Mouse (Mus musculus) adrenal gland (tissue): Measurements from ENCODE around the gene Fam169b.

Source experiments
- intact Hi-C: fragments of 180-260 bp; cut with DNase I; formaldehyde crosslinking; loops from one replicate; pipeline ENCODE4 v1.15.1; 2025

Gene Fam169b

DNA sequence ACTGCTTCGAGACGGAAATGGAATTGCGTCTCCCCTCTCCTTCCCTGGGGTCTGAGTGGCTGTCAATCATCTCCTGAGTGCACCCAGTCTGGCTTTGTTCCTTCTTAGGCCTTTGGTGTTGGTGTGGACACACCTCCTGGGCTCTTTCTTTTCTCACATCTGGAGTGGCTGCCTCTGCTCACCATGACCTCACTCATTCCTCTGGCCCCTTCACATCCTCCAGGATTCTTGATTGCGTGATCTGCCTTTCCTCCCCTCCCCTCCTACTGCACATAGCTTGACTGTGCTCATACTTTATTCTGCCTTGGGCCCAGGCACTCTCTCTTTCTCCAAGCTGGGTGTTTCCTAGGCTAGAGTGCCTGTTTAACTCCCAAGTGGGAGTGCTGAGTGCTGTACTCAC, 41.4 kb downstream of the Fam169b start:
- intact Hi-C loops: no loop called here

DNA sequence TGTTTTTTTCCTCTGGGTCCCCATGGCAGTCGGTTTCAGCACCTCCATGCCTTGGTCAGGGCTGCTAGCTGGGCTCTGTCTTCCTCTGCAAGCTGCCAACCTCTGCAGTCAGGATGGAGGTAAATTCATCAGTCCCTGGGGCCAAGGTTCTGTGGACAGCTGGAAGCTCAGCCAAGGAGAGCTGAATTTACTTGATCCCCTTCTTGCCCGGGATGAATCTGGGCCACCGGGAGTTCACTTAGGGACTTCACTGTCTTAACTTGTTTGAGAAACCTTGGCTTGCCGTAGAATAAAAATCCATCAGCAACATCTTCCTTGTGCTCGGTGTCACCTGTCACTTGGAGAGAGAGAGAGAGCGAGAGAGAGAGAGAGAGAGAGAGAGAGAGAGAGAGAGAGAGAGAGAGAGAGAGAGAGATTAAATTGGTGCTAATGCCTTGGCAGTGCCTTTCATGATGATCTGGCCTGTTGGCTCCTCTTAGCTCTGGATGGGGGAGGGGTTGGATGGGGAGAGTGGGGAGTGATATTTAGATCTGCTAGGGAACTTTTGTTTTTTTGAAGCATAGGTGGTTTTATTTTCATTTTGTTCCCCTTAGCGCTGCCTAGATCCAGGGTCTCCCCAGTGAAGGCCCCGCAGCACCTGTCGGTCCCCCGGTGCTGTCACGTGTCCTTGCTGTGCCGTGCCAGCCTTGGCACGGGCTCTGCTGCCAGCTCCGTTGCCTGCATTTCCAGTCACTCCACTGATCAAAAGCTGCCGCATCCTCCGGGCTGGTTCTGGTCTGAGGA, 44.6 kb downstream of the Fam169b start:
- intact Hi-C loops: no loop called here

DNA sequence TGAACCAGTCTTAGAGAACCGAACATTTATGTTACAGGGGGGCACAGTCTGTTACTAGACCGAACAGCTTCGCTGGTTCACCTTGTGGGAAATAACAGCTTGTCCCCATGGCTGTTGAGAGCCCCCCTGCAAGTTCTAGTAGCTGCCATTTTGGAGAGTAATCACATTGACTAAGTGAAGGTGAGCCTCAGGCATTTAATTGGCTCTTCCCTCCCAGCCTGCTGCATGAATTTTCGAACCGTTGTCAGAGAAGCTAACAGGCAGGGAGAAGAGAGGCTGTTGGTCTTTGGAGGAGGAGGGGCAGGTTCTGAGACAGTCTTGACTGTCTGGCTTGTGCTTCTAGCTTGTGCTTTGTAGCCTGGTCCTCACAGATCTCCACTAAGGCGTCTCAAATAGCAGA, 45.3 kb downstream of the Fam169b start:
- intact Hi-C loops: no loop called here

DNA sequence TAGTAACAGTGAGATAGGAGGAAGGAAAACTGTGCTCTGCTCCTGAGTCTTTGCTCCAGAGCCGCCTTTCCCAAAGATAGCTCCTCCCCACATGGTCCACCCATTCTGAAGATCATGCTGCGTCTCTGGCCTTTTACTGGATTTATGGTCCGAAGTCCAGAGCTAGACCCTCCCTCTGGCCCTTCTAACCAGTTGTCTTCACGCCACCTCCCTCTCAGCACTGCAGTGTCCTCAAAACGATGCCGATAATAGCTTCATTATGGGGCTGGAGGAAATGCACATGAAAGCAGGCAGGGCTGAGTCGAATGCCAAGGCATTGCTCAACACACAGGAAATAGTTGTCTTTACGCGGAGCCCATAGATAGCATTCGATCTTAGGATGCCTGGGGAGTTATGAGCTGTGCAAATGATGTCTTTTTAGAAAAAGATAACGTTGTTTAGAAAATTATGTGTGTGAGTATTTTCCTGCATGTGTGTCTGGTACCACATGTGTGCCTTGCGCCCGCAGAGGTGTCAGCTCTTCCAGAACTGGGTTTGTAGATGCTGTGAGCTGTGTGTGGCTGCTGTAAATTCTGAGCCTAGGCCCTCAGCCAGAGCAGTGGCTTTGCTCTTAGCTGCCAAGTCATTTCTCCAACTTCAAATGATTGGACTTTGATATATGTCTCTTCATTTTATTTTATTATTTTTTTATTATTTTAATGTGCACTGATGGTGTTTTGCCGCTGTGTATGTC, 46.6 kb downstream of the Fam169b start:
- intact Hi-C loops: no loop called here

DNA sequence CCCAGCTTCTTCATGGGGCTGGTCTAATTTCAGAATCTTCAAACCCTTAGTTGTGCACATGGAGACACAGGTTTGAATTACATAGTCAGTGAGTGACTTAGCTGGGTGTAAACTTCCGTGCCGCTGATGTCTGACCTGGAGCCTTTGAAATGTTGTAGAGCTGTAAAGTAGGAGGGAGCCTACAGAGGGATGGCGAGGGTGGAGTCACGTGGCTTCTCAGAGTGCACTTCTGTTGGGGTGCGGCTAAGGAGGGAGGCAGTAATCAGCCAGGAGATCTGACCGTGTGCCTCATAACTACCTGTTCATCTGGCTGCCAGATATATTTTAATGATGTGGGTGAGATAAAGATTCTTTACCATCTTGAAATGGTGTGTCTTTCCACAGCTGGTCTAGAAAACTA, 49.4 kb downstream of the Fam169b start:
- intact Hi-C loops: no loop called here

DNA sequence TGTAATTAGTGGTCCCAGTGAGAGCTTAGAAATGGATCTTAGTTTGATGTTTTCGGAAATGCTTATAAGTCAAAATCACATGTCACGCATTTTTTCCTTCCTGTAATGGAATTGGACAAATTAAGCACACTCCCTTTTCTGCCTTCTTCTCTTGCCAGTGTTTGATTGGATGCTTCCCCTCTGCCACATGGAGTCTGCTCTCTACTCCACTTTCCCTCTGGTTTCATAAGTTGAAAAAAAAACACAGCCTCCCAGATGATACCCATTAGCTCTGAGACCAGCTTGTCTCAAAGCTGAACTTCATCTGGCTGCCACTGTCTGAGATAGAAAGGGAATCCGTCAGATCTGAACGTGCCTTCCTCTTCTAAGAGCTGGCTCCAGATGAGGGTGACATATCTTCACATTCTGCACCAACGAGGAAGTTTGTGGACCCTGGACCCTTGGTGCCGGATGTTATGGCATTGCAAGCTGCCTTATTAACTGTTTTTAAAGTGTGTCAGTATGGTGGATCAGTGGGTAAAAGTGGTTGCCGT, 52.6 kb downstream of the Fam169b start:
- intact Hi-C loops: no loop called here

DNA sequence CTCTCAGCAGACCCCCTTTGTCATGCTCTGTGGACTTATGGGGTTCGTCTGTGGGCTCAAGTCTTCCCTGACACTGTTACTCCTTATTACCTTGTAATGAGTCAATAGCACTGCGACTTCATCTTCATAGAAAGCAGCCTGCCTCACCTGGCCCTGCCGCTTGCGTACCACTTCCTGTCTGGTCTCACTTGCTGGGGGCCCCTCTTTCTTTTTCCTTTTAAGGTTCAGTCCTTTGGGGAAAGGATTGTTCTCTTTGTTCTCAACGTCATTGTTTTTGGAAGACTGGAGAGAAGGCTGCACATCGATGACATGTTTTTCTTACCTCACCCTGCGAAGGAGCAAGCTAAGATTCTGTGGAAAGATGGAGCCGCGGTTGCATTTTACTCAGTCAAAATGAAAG, 55.4 kb downstream of the Fam169b start:
- intact Hi-C loops: no loop called here

DNA sequence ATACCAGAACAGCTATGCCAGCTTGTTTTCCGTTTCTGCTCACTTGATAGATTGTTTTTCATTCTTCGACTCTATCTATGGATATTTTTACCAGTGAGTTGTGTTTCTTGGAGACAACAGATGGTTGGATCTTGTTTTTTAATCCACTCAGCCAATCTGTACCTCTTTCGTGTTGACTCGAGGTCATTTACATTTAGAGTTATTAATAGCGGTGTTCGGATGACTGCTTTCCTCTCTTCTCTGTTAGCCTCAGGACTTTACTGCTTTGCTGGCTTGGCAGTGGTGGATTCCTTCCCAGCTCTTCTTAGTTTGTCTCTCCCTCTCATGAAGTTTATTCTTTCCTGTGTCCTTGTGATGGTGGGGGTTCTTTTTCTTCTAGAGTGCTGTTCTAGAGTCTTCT, 59.2 kb downstream of the Fam169b start:
- intact Hi-C loops: no loop called here

DNA sequence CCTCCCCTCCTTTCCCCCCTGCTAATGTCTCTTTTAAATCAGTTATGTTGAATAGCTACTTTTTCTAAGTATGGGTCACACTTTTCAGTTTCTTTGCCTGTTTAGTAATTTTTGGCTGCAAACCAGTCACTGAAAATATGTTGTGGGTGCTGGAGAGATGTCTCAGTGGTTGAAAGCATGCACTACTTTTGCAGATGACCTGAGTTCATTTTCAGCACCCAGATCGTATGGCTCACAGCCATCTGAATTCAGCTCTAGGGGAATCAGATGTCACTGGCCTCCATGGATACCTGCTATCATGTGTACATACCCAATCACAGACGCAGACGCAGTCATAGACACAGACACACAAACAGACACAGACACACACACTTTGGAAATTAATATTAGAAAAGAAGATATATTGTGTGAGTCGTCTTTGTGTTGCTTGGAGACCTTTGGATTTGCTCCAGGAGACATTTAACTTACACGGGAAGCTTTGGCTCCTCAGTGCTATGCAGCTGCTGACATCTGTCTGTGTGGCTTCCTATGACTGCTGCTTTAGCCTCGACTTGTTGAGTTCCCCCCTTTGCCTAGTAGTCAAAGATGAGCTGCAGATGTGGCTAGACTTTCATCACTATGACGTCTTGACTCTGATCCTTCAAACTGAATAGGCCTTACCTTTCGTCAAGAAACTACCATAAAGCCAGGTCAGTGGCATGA, 63.6 kb downstream of the Fam169b start:
- intact Hi-C loops: no loop called here

DNA sequence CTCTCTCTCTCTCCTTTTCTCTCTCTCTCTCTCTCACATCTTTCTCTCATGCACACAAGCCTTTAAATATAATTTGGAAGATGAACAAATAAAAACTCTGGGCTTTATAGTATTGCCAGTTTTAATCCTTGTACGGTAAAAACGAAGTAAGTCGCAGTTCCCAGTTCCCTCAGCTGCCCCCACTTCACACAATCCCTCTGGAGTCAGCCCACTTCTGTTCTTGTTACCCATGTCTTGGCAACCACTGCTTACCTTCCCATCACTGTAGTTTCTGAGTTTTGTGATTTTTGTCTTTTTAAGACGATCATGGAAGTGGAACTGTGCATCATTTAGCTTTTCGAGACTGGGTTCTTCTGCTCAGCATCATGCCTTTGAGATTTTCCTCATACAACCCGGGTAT, 65.0 kb downstream of the Fam169b start:
- intact Hi-C loops: no loop called here

DNA sequence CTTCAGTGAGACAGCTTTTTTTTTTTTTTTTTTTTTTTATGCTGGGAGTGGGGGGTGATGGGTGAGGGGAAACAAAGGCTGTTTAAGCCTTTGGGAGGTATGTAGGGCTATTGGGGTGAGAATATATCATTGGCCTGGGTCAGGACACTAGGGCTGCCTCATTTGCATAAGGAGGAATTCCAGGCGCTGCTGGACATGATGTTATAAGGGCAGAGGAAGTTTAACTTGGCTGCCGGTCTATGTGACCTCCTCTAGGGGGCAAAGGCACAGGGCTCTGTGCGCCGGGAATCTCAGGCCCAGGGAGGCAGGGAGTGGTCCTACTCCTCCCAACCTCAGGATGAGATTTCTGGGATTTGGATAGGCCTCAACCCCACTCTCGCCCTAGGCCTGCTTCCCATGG, 70.9 kb downstream of the Fam169b start:
- intact Hi-C loops: no loop called here

DNA sequence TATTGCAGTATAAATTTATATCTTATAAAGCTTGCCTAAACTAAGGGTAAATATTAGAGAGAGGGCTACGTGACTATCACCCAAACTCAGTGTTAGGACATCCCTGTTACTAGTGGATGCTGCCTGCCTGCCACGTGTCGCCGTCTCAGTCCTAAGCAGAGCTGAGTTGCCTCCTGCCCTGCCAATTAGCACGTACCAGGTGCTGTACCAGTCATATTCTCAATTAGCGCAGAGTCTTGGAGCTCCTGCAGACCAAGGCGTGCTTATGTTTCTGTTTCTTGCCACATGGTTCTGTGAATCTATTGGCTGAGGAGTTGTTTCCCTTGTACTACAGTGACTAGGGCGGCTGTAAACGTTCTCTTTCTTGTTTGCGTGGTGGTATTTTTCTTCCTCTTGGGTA, 72.3 kb downstream of the Fam169b start:
- intact Hi-C loops: no loop called here

DNA sequence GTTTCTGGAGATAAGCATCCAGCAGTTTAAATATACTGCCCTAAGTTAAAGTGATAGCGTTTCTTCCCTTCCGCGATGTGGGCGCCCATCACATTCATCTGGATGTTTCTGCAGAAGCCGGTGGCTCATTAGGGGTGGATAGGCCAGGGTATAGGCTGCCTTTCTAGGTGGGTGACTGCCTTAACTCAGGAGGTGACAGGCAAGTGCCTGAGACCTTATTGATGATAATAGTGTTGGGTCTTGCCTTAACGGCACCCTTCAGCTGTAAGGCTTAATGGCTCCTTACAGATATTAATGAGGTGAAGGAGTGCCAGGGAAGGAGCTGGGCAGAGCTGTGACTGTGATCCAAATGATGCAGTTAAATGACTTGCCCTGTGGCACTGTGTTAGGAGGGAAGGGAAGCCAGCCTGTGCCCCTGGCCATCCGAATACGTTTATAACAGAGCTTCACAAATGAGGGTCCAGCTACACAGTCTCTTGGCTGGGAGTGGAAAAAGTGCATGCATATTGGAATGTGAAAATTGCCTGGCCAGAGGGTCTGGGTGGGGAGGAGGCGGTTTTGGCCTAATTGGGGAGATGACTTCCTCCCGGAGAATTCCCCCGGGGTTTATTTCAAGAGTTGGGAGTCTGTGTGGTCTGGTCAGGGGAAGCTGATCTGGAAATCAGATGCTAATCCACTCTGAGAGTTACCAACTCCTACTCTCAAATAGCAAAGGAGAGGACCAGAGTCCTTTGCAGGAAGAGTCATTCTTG, 81.9 kb downstream of the Fam169b start:
- intact Hi-C loops: loop anchor here (5.0 kb wide), 1 partner anchor 568 kb away; no protein-coding TSS in a partner anchor

DNA sequence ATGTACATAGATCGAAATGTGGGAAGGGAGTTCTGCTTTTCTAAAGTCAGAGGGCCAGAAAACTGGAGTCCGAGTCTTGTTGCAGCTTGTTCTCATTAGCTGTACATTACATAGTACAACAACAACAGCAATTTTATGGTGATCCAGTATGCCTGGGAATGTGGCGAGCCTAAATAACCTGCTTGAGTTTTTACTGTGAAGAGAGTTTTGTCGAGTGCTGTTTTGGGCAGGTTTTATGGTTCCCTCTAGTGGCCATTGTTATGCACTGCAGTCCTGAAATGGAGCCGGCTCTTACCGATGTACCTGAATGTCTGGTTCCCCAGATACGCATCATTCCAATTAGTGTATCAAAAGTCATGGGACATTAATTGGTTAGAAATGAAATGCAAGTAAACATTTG, 83.8 kb downstream of the Fam169b start:
- intact Hi-C loops: loop anchor here (5.0 kb wide), 1 partner anchor 570 kb away; no protein-coding TSS in a partner anchor

DNA sequence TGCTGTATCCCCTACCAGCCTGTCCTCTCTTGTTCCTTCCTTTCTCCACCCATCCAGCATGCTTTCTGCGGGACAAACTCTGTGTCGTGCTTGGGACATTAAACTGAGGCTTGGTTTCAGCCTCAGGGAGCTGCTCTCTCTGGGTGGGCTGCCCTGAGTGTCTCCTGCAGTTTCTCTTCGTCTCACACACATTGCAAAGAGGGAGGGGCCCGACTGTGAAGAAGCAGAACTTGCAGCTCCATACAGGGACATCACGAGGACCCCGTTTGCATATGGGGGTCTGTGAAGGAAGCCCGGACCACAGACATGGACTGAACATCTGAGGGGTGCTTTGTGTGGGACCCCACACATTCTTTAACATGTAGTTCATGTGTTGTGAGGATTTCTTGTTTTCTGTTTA, 89.0 kb downstream of the Fam169b start:
- intact Hi-C loops: no loop called here

DNA sequence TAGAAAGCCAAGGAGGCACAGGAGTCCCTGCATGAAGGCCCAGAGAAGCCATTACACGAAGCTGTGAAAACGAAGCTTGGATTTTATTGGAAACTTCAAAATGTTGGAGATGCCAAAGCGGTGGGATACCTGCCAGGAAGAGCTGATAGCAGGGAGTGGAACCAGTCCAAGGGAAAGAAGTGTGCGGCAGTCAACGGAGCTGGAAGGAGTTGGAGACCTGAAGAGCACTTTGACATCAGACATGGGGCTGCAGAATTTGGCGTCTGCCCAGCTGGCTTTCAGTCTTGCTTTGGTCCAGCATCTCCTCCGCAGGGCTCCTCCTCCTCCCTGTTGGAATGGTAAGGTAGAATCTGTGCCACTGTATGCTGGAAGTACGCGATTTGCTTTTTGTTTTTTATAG, 92.1 kb downstream of the Fam169b start:
- intact Hi-C loops: no loop called here

DNA sequence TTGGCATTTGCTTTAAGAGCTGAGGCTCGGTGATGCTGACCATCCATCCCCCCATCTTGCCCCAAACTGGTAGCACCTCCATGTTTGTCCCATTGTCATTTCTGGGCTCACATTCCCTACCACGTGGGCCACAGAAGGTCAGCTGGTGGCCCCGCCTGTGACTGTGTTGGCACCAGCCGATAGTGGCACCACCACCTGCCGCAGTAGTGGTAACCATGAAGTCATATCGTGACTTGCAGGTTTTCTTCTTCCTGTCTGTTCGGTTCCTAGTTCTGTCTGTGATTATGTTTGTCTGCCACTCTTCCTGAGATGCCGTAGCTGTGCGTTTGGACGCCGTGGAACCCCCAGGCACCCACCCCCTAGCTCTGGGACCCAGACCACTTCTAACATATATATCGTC, 95.3 kb downstream of the Fam169b start:
- intact Hi-C loops: no loop called here

DNA sequence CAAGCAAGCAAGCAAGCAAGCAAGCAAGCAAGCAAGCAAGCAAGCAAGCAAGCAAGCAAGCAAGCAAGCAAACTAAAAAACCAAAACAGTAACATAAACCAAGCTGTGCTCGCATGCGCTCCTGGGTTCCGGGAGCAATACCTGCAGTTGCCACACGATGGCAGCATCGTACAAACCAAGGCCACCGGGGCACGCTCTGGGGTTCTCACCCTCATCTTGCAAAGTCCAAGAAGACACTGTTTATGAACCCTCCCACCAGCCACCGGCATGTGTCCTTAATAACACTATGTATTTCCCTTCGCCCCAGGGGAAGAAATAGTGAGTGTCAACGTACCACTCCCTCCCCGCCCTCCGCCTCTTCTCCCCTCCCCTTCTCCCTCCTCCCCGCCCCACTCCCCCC, 96.1 kb downstream of the Fam169b start:
- intact Hi-C loops: loop anchor here (5.0 kb wide), 1 partner anchor 463 kb away; no protein-coding TSS in a partner anchor

DNA sequence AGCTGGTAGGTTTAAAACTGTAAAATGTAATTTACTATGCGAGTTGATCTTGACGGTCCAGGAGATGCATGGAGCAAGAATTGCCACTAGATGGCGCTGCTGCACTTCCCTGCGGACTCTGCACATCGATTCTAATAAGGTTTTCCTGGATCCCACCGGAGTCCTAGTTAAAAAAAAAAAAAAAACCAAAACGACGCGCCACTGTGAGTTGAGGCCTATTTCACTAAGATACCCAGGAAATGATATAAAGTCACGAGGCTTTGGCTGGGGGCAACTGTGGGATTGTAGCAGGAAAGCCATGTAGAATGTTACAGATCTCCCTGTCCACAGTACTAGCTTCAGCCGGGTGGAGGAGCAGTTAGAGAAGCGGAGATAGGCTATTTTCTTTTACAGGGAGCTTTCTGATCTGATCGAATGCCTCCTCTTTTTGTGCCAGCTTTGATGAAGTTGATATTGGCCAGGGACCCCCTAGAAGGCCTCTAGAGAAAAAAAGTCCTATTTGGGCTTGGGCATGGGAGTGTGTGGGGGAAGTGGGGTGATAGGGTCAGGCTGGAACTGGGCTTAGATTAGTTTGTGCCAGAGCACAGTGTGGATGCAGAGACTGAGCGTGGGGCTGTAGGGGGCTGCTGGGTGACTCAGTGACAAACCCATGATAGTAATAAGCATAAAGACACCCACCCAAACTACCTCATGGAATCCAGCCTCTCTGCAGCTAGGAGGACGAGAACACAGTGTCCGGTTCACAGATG, 100.6 kb downstream of the Fam169b start:
- intact Hi-C loops: loop anchor here (1.0 to 5.0 kb wide), 2 partner anchors 107 to 458 kb away; no protein-coding TSS in a partner anchor

DNA sequence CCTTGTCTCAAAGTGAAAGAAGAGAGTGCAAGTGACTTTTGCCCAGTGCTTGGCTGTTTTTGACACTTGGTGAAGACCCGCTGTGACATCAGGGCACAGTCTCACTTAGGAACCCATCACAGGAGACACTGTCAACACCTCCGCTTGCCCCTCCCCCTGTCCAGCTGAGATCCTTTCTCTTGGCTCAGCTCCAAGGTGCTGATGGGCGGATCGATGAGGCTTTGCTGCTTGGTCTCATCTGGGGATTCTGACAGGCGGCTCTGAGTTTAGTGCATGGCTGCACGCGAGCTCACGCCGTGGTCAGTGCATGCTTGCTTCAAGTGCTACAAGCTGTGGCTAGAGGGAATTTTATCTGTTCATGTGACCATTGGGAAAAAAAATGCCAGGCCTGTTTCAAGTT, 108.5 kb downstream of the Fam169b start:
- intact Hi-C loops: no loop called here
